Mouse (Mus musculus): ENCODE results near the gene Ripor2.

GRCm38 (mm10) chr13:24685846-24686245 lies 103.9 kb downstream of the Ripor2 start:
- no peak for TF ChIP-seq CTCF (IDR thresholded peaks at IDR 0.05)
- no peak for TF ChIP-seq POLR2A (IDR thresholded peaks at IDR 0.05; ENCODE audit: insufficient read depth, low read depth, low read length)

Data from heart, adult 2 months (tissue).